Mouse (Mus musculus) spleen, embryonic (tissue): ENCODE results near the gene Fyttd1.
"Not testable (repeated sequence)": the region's sequence is repeated elsewhere in the genome, so short reads cannot be mapped to it uniquely, and the experiment has no call there.

ENCODE experiments used
- CTCF ChIA-PET: fragments of 350-600 bp; sonication (Branson Sonifier 250); formaldehyde crosslinking; loops from one replicate; lab custom pipeline; 2022; lab: Charles Lee

Gene Fyttd1

GRCm38 (mm10) chr16:32877343-32878156 lies at the start of gene Fyttd1, which contains the start of gene Rubcn:
Gene Fyttd1, plus strand, starts transcription at chr16:32877500.
Gene Rubcn, minus strand, starts transcription at chr16:32877766.
- CTCF ChIA-PET = interaction anchor here (0.7 to 1.2 kb wide), 2 partner anchors 11 to 638 kb away, joined by 6 to 7 read pairs; no protein-coding TSS in a partner anchor

GRCm38 (mm10) chr16:32829104-32829503 lies 48.2 kb upstream of the Fyttd1 start:
- CTCF ChIA-PET = no interaction called here

DNA sequence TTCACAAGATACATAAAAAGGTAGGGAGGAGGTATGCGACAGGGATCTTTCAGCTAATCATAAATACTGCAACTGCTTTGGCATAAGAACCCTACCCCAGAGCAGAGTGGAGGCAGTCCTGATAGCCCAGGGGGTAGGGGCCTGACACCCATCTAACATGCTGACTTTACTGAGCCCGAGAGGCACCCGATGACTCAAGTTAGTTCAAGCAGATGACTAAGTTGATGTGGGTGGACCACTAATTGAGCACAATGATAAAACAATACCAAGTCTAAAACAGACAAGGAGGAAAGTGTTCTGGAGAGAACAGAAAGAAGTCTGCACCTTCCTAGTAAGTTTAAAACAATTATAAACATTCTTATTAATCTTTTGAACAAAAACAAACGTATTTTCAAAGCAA lies 45.8 kb upstream of the Fyttd1 start:
- CTCF ChIA-PET = no interaction called here

DNA sequence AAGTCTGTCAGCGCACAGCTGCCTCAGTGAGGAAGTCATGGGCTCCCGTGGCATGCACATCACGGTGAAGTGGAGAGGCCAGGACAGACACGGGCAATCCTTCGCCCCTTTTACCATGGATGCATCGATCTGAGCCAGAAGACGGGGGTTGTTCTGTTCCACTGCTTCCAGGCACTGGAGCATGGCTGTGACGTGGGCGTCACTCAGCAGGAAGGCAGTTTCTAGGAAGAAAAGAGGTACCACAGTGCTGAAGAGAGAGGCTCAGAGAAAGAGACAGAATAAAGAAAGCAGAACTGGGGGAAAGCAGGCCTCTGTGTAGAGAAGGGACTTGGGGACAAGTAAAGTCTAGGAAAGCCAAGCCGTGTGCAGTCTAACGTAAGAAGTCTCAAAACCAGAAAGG lies 30.2 kb upstream of the Fyttd1 start:
- CTCF ChIA-PET = no interaction called here

DNA sequence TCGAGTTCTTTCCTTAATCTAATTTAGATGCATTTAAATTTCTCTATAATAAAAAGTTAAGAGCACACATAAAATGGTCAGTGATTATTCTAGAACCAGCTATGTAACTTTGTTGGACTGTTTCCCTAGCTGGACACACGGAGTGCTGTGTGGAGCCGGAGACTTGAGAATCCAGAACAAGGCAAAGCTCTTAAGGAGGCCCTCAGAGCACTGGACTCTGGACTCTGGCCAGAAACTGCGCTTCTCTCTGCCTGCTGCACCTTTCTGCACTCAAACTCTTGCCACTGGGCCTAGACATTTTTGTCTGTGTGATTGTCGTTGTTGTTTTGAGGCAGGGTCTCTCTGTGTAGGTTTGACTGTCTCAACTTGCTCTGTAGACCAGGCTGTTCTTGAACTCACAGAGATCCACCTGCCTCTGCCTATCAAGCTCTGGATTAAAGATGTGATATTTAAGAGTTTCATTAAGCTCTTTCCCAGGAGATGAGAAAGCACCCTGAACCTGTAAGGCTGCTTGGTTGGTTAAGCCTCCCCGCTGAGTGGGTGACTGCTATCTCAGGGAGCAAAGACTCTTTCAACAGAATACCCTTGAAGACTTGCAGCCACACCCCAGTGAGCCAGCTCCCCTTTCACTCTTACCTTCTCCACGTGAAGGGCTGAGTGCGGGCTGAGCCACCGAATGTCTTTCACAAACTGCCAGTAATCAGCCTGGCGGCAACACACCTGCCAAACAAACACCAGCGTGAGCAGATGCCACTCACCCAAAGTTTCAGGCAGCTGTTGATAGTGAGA lies 28.1 kb upstream of the Fyttd1 start:
- CTCF ChIA-PET = no interaction called here

DNA sequence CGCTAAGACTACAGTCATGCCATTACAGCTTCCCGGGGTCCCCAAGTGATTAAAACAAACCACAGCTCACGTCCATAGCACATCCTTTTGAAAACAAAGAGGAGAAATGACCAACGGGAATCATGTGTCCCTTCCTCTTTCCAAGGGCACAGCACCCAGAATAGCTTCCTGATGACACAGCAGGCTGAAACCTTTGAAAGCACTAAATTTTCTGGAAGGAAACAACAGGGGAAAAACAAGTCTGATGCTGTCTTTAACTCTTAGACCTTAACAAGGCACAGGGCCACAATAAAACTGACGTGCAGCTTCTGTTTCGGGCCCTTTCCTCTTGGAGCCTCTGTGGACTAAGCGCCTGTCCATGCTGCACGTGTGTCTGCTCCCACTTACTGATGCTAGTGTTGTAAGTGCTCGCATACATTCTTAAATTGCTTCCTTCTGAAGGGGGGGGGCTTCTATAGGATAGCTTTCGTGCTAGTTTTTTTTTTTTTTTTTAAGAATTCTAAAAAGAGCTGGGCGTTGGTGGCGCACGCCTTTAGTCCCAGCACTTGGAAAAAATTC lies 23.7 kb upstream of the Fyttd1 start:
- CTCF ChIA-PET = interaction anchor here (0.5 to 0.8 kb wide), 3 partner anchors 46 to 644 kb away, joined by 4 to 22 read pairs (median 5); no protein-coding TSS in a partner anchor

- CTCF ChIA-PET = interaction anchor here (0.5 to 0.8 kb wide), 4 partner anchors 45 to 643 kb away, joined by 4 to 22 read pairs (median 4); no protein-coding TSS in a partner anchor
Measured at GRCm38 (mm10) chr16:32854050-32854571, 23.2 kb upstream of the Fyttd1 start.

DNA sequence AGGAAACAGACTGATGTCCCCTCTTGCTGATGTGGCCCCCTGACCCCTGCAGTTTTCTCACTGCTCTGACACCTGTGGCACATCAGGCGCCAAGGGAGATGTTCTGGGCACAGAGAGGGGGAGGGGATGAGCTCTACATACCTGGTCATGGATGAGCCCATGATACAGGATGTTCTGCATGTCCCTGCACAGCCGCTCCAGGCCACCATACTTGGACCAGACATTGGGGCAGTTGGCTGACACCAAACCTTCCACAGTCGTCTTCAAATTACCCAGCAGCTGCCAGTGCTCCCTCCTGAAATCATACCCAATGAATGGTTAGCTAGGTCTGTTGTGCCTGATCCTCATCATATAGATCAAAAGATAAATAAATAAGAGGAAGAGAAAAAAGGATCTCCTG lies 20.5 kb upstream of the Fyttd1 start:
- CTCF ChIA-PET = no interaction called here

DNA sequence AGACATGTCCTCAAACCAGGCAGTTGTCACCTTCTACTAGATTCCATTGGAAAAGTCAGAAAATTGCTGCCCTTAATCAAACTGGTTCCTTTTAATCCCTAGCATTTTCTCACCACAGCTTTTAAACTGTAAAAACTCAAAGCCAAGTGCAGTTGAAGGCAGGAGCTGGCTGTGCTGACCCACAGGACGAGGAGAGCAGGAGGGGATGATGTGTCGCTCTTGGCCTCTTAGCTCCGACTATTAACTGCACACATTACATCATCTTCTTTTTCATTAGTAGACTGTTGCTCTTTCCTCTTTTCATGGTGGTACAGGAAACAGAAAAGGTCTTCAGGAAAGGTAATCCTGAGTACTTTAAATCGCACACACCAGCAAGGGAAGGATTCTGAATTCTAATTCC lies 18.9 kb upstream of the Fyttd1 start:
- CTCF ChIA-PET = interaction anchor here (0.6 kb wide), 1 partner anchor 48 kb away, joined by 3 read pairs; the partner anchor contains the start of gene Smbd1

DNA sequence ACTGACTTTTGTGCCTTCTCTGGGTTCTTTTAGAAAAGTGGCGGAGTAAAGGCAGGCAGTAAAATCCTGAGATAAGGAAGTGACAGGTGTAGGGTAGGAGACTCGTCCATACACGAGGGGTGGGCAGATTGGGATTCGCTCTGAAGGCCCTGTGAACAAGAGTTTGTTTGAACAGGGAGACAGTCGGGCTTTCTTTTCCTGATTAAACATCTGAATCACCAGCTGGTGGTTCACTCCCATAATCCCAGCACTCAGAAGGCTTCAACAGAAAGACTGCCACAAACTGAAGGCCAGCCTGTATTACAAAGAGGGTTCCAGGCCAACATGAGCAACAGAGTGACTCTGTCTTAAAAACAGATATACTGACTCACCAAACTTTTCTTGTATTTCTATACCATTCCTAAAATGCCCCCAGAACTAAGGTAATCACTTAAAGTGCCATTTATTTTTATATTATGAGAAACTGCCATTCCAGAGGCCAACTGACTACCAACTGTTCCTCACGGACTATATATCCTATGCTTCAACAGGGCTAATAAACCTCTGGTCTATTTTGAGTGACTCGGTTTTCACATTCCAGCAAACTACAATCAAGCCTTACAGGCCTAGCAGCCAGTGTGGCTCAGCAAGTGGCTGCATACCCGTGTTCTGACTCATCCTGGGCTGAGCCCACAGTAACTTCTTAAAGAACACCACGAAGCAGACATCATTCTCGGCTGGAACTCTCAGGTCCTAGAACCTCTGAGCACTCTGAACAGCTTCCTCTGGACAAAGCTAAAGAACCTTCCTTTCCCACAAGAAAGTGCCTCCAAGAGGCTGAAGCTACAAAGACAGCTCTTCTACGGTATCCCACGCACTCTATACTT lies 18.3 kb upstream of the Fyttd1 start:
- CTCF ChIA-PET = no interaction called here

DNA sequence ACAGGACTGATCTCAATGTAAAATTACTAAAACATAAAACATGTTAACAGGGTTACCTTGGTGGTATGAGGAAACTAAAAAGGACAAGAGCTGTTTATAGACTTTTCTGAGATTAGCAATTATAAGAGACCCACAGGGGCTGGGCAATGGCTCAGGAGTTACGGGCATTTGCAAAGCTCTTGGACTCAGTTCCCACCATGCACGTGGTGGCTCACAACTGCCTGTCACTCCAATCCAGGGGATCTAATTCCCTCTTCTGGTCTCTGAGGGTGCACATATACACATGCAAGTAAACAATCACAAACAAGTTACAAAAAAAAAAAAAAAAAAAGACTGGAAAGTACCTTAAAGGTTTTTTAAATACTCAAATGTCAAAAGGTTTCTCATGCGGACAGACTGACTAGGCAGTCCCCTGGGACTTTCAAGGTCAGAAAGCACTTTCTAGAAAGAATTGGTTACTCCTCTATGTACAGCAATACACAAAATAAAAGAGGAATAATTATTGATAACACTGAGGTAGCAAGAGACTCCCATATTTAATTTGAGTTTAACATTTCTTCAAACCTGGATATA lies 15.4 kb upstream of the Fyttd1 start:
- CTCF ChIA-PET = no interaction called here

- CTCF ChIA-PET = no interaction called here
Measured at GRCm38 (mm10) chr16:32865401-32865800, 11.9 kb upstream of the Fyttd1 start.

DNA sequence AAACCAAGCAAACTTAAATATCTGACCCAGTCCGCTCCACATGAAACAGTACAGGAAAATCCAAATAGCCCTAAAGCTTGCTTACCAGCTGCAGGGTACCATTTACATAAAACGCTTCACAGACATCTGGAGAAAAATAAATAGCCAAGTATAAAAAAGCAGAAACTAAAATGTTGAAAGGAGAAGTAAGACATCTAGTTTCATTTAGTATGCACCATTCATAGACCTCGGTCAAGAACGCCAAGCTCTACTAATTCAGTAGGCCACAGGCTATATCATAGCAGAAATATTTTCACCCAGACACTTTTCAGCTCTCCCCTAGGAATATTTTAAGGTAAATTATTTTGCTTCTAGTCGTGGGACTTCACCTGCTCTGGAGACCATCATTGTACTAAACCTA lies 10.6 kb upstream of the Fyttd1 start:
- CTCF ChIA-PET = interaction anchor here (1.2 kb wide), 2 partner anchors 10 to 12 kb away, joined by 3 to 6 read pairs; no protein-coding TSS in a partner anchor

- CTCF ChIA-PET = interaction anchor here (0.9 to 1.2 kb wide), 2 partner anchors 11 to 369 kb away, joined by 3 to 4 read pairs; no protein-coding TSS in a partner anchor
Measured at GRCm38 (mm10) chr16:32867919-32868552, 9.3 kb upstream of the Fyttd1 start.

- CTCF ChIA-PET = interaction anchor here (1.2 kb wide), 1 partner anchor 9 kb away, joined by 3 read pairs; no protein-coding TSS in a partner anchor
Measured at GRCm38 (mm10) chr16:32870231-32870630, 7.1 kb upstream of the Fyttd1 start.

- CTCF ChIA-PET = interaction anchor here (0.6 kb wide), 1 partner anchor 758 kb away, joined by 4 read pairs; no protein-coding TSS in a partner anchor
Measured at GRCm38 (mm10) chr16:32873366-32873765, 3.9 kb upstream of the Fyttd1 start.

DNA sequence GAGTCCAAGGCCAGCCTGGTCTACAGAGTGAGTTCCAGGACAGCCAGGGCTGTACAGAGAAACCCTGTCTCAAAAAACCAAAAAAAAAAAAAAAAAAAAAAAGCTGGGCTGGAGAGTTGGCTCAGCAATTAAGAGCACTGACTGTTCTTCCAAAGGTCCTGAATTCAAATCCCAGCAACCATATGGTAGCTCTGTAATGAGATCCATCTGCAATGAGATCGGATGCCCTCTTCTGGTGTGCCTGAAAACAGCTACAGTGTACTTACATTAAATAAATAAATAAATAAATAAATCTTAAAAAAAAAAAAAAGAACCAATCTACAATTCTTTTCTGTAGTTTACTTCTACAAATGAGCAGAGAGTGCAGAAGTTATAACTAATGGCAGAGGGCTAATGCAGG lies 2.0 kb upstream of the Fyttd1 start:
- CTCF ChIA-PET = not testable (repeated sequence)

- CTCF ChIA-PET = interaction anchor here (1.2 kb wide), 1 partner anchor 9 kb away, joined by 6 read pairs; no protein-coding TSS in a partner anchor
Measured at GRCm38 (mm10) chr16:32875847-32876246, 1.5 kb upstream of the Fyttd1 start.

- CTCF ChIA-PET = interaction anchor here (0.7 to 1.2 kb wide), 2 partner anchors 10 to 637 kb away, joined by 6 to 7 read pairs; no protein-coding TSS in a partner anchor
Measured at GRCm38 (mm10) chr16:32876831-32877230, 469 bp upstream of the Fyttd1 start.
